Comparison of ENCODE assay signal across 17 mouse cellular contexts in genomic region chr6:28588494-28589171, GRCm38 (mm10).
A peak's percentile ranks its signal among the peaks of the same experiment; 100 is the strongest.
DNase-seq lines count a peak whose midpoint lies in the region; ATAC-seq and TF ChIP-seq lines count a peak whose summit lies in the region.
"Had no signal": no experiment of that assay in that cellular context is flagged by ENCODE, and none has a peak within 500 bp of the region (broad histone marks: within the 10 kb centered on the region; RNA-seq: fewer than 3 reads in every experiment).

No protein-coding gene starts in this region.

- no peak overlapping the region for H3K9ac ChIP-seq in forebrain, postnatal 0 days
- H3K9ac ChIP-seq in forebrain, embryonic 12.5 days = no peak overlapping the region
- H3K9ac ChIP-seq: embryonic facial prominence, embryonic 12.5 days; heart, embryonic 15.5 days; midbrain, embryonic 15.5 days had no signal

- DNase-seq in forebrain, postnatal 0 days = no peak
- DNase-seq in 416B (ENCODE audit: low read depth) = peak; percentile 76
- peak; percentile 15 to 24 for DNase-seq in thymus, adult 18-20 months
- DNase-seq in cerebellum, postnatal 25 days = no peak
- no peak for DNase-seq in urinary bladder, adult 2 months (ENCODE audit: low spot score)
- DNase-seq in embryo, embryonic 10 days (ENCODE audit: low spot score) = no peak
- DNase-seq: cerebellum, adult 9-10 months; gastrocnemius, postnatal 10 days; liver; lung, postnatal 10 days had no signal

- H3K9me3 ChIP-seq in forebrain, postnatal 0 days (ENCODE audit: low read length) = no peaks in the 10 kb centered on the region
- no peaks in the 10 kb centered on the region for H3K9me3 ChIP-seq in forebrain, embryonic 12.5 days
- H3K9me3 ChIP-seq: embryonic facial prominence, embryonic 12.5 days; heart, embryonic 15.5 days; midbrain, embryonic 15.5 days had no signal

- H3K27me3 ChIP-seq in forebrain, postnatal 0 days (ENCODE audit: insufficient read depth, low read length) = no peaks in the 10 kb centered on the region
- H3K27me3 ChIP-seq in forebrain, embryonic 12.5 days = no peaks in the 10 kb centered on the region
- H3K27me3 ChIP-seq: embryonic facial prominence, embryonic 12.5 days; heart, embryonic 15.5 days; midbrain, embryonic 15.5 days had no signal

- TF ChIP-seq CTCF in forebrain, postnatal 0 days (IDR thresholded peaks at IDR 0.05; ENCODE audit: low read depth) = no peak

- peak; percentile 29; the same call in 1 of the 2 replicates for ATAC-seq in forebrain, postnatal 0 days
- ATAC-seq in forebrain, embryonic 12.5 days (ENCODE audit: low FRiP score) = no peak
- peak; percentile 91 for ATAC-seq in common myeloid progenitor, adult 5-6 weeks (replicated peaks; ENCODE audit: low read depth, poor library complexity, severe bottlenecking)
- ATAC-seq: forebrain, embryonic 14.5 days; intestine, postnatal 0 days; midbrain, embryonic 15.5 days had no signal

- no peak overlapping the region for H3K27ac ChIP-seq in forebrain, postnatal 0 days (ENCODE audit: low read depth, low read length)
- H3K27ac ChIP-seq in forebrain, embryonic 12.5 days = no peak overlapping the region
- H3K27ac ChIP-seq: embryonic facial prominence, embryonic 12.5 days; heart, embryonic 15.5 days; midbrain, embryonic 15.5 days had no signal

- no peak overlapping the region for H3K4me3 ChIP-seq in forebrain, postnatal 0 days (ENCODE audit: low read depth, low read length)
- H3K4me3 ChIP-seq in forebrain, embryonic 12.5 days (replicated peaks) = no peak overlapping the region
- H3K4me3 ChIP-seq: embryonic facial prominence, embryonic 12.5 days; heart, embryonic 15.5 days; midbrain, embryonic 15.5 days had no signal

- WGBS in forebrain, postnatal 0 days = 73% methylated on average over 5 of the region's 5 CpGs
- WGBS in forebrain, embryonic 12.5 days = 78% methylated on average over 5 of the region's 5 CpGs

- no peaks in the 10 kb centered on the region for H3K36me3 ChIP-seq in forebrain, postnatal 0 days (ENCODE audit: insufficient read depth)
- H3K36me3 ChIP-seq in forebrain, embryonic 12.5 days (replicated peaks) = no peaks in the 10 kb centered on the region
- H3K36me3 ChIP-seq: embryonic facial prominence, embryonic 12.5 days; heart, embryonic 15.5 days; midbrain, embryonic 15.5 days had no signal

- H3K4me1 ChIP-seq in forebrain, postnatal 0 days (ENCODE audit: insufficient read depth) = no peaks in the 10 kb centered on the region
- peaks cover 14% of the 10 kb centered on the region; the same call in 1 of the 2 replicates for H3K4me1 ChIP-seq in forebrain, embryonic 12.5 days
- H3K4me1 ChIP-seq: embryonic facial prominence, embryonic 12.5 days; midbrain, embryonic 15.5 days had no signal

- H3K4me2 ChIP-seq in forebrain, postnatal 0 days (ENCODE audit: low read depth) = no peak overlapping the region
- H3K4me2 ChIP-seq in forebrain, embryonic 12.5 days = no peak overlapping the region
- H3K4me2 ChIP-seq: embryonic facial prominence, embryonic 12.5 days; heart, embryonic 15.5 days; midbrain, embryonic 15.5 days had no signal

Comparison
In these comparisons a context has a peak if more than half of its experiments do, and no peak if none do; other contexts are left out.
1. DNase-seq: peak in 416B (single experiment) and thymus, adult 18-20 months (2 of 2); none in forebrain, postnatal 0 days (single experiment), cerebellum, postnatal 25 days (0 of 2), urinary bladder, adult 2 months (single experiment) and embryo, embryonic 10 days (single experiment).